ENCODE assay signal across 12 mouse cellular contexts in genomic region chr4:154389641-154390040, GRCm38 (mm10). TPM values are rescaled to one million over a fixed set of nuclear protein-coding genes. Genes with fewer than 3 reads are reported as not detected.
DNase-seq lines count a peak whose midpoint lies in the region; ATAC-seq lines count a peak whose summit lies in the region.
"Had no signal": no experiment of that assay in that cellular context is flagged by ENCODE, and none has a peak within 500 bp of the region (broad histone marks: within the 10 kb centered on the region; RNA-seq: fewer than 3 reads in every experiment).

No protein-coding gene starts in this region.

- H3K9me3 ChIP-seq in heart, embryonic 10.5 days, result no peaks in the 10 kb centered on the region
- no peaks in the 10 kb centered on the region for H3K9me3 ChIP-seq in lung, embryonic 16.5 days (ENCODE audit: control insufficient read depth, low read length)
- no peaks in the 10 kb centered on the region for H3K9me3 ChIP-seq in forebrain, embryonic 14.5 days (replicated peaks; ENCODE audit: control insufficient read depth, low read length)
- H3K9me3 ChIP-seq in midbrain, embryonic 14.5 days (ENCODE audit: control insufficient read depth, low read length), result no peaks in the 10 kb centered on the region

- no peak for DNase-seq in heart, embryonic 10.5 days (ENCODE audit: low spot score)
- no peak for DNase-seq in heart, postnatal 36 days
- DNase-seq in lung, adult 18-20 months, result no peak
- no peak for DNase-seq in forebrain, embryonic 14.5 days (ENCODE audit: low spot score)
- DNase-seq in midbrain, embryonic 14.5 days, result peak; percentile 21
- no peak for DNase-seq in left cerebral cortex, postnatal 4 days
- DNase-seq in embryo, embryonic 9.5 days (ENCODE audit: extremely low spot score), result no peak
- DNase-seq: gastrocnemius, postnatal 10 days had no signal

- H3K27me3 ChIP-seq in heart, embryonic 10.5 days (ENCODE audit: insufficient read depth, poor library complexity, severe bottlenecking), result peaks cover 68% of the 10 kb centered on the region
- no peaks in the 10 kb centered on the region for H3K27me3 ChIP-seq in lung, embryonic 16.5 days (ENCODE audit: control insufficient read depth, insufficient read depth, low read depth, low read length)
- H3K27me3 ChIP-seq in forebrain, embryonic 14.5 days (replicated peaks; ENCODE audit: control insufficient read depth, insufficient read depth, low read length), result no peaks in the 10 kb centered on the region
- H3K27me3 ChIP-seq in midbrain, embryonic 14.5 days (ENCODE audit: control insufficient read depth, insufficient read depth, low read length), result no peaks in the 10 kb centered on the region

- WGBS in heart, embryonic 10.5 days, result 64% methylated on average over 2 of the region's 2 CpGs
- WGBS in lung, embryonic 16.5 days, result 84% methylated on average over 2 of the region's 2 CpGs
- 96% methylated on average over 2 of the region's 2 CpGs for WGBS in forebrain, embryonic 14.5 days
- WGBS in midbrain, embryonic 14.5 days, result 77% methylated on average over 2 of the region's 2 CpGs

- intact Hi-C loops in heart, postnatal 36 days (cut with DNase I), result no loop called here
- intact Hi-C loops in left cerebral cortex, postnatal 4 days (cut with DNase I), result no loop called here

- H3K4me1 ChIP-seq in heart, embryonic 10.5 days, result peaks cover 93% of the 10 kb centered on the region
- peaks cover 27% of the 10 kb centered on the region for H3K4me1 ChIP-seq in lung, embryonic 16.5 days (replicated peaks; ENCODE audit: control insufficient read depth, insufficient read depth, low read length)
- peaks cover 25% of the 10 kb centered on the region for H3K4me1 ChIP-seq in forebrain, embryonic 14.5 days (ENCODE audit: control insufficient read depth, insufficient read depth, low read length)
- H3K4me1 ChIP-seq in midbrain, embryonic 14.5 days (ENCODE audit: control insufficient read depth, insufficient read depth, low read length), result peaks cover 37% of the 10 kb centered on the region

- H3K36me3 ChIP-seq in heart, embryonic 10.5 days, result no peaks in the 10 kb centered on the region
- no peaks in the 10 kb centered on the region for H3K36me3 ChIP-seq in lung, embryonic 16.5 days (ENCODE audit: control insufficient read depth, insufficient read depth, low read length)
- no peaks in the 10 kb centered on the region for H3K36me3 ChIP-seq in forebrain, embryonic 14.5 days (ENCODE audit: control insufficient read depth, insufficient read depth, low read length)
- no peaks in the 10 kb centered on the region for H3K36me3 ChIP-seq in midbrain, embryonic 14.5 days (ENCODE audit: control insufficient read depth, insufficient read depth, low read length)

- peak overlapping the region; percentile 83 for H3K27ac ChIP-seq in heart, embryonic 10.5 days
- H3K27ac ChIP-seq in lung, embryonic 16.5 days (ENCODE audit: low read length), result peak overlapping the region; percentile 15; the same call in 1 of the 2 replicates
- H3K27ac ChIP-seq in forebrain, embryonic 14.5 days (ENCODE audit: low read depth, low read length), result peak overlapping the region; percentile 63; the same call in 1 of the 2 replicates
- peak overlapping the region; percentile 78; the same call in 1 of the 2 replicates for H3K27ac ChIP-seq in midbrain, embryonic 14.5 days (replicated peaks; ENCODE audit: low read depth, low read length)

- H3K4me2 ChIP-seq in lung, embryonic 16.5 days (ENCODE audit: low read depth, low read length), result no peak overlapping the region
- H3K4me2 ChIP-seq in forebrain, embryonic 14.5 days (ENCODE audit: low read length), result no peak overlapping the region
- H3K4me2 ChIP-seq in midbrain, embryonic 14.5 days (ENCODE audit: low read length), result no peak overlapping the region

- no peak overlapping the region for H3K9ac ChIP-seq in lung, embryonic 16.5 days (ENCODE audit: low read length)
- no peak overlapping the region for H3K9ac ChIP-seq in forebrain, embryonic 14.5 days (ENCODE audit: low read length)
- H3K9ac ChIP-seq in midbrain, embryonic 14.5 days (replicated peaks; ENCODE audit: low read length), result no peak overlapping the region

- no peak overlapping the region for H3K4me3 ChIP-seq in heart, embryonic 10.5 days
- no peak overlapping the region for H3K4me3 ChIP-seq in lung, embryonic 16.5 days (ENCODE audit: low read length)
- no peak overlapping the region for H3K4me3 ChIP-seq in forebrain, embryonic 14.5 days (ENCODE audit: low read depth, low read length)
- no peak overlapping the region for H3K4me3 ChIP-seq in midbrain, embryonic 14.5 days (replicated peaks; ENCODE audit: low read depth, low read length)

- no peak for ATAC-seq in lung, embryonic 16.5 days (ENCODE audit: low read depth)
- no peak for ATAC-seq in forebrain, embryonic 14.5 days
- ATAC-seq in midbrain, embryonic 14.5 days (ENCODE audit: low FRiP score, low TSS enrichment), result no peak

RNA-seq across cellular contexts. Expression of gene B230104I21Rik, which starts 53.7 kb away (rescaled TPM):
- not detected in 2 replicates for polyA plus RNA-seq in heart, embryonic 10.5 days (2016; fragmentation: Nextera tagmentation; extraction: Ambion mirVana)
- total RNA-seq in heart, postnatal 36 days (2021), result not detected
- polyA plus RNA-seq in lung, embryonic 16.5 days (2015; fragmentation: Nextera tagmentation; extraction: Ambion mirVana), result not detected in 2 replicates
- not detected in 2 replicates for polyA plus RNA-seq in forebrain, embryonic 14.5 days (2014; fragmentation: Nextera tagmentation; extraction: Ambion mirVana)
- polyA plus RNA-seq in midbrain, embryonic 14.5 days (2014; fragmentation: Nextera tagmentation; extraction: Ambion mirVana), result not detected in 2 replicates
- not detected for total RNA-seq in left cerebral cortex, postnatal 4 days (2021)
- total RNA-seq: gastrocnemius, postnatal 10 days had no signal
- polyA plus RNA-seq: brain, embryonic 14.5 days; liver, embryonic 16.5 days; urinary bladder, adult 2 months had no signal

Comparison
In these comparisons a context has a peak if more than half of its experiments do, and no peak if none do; other contexts are left out.
1. H3K27ac ChIP-seq: peak in every context shown above with its lines; median percentile 83 in heart, embryonic 10.5 days; 78 in midbrain, embryonic 14.5 days; 63 in forebrain, embryonic 14.5 days; 15 in lung, embryonic 16.5 days.